Mouse (Mus musculus): Measurements from ENCODE around the gene Ankrd34c. TPM values are rescaled to one million over a fixed set of nuclear protein-coding genes. Genes with fewer than 3 reads are reported as not detected.

The Ankrd34c gene
- total and polyA plus RNA-seq, 3 experiments = not detected

GRCm38 (mm10) chr9:89695143-89695542 is 43.1 kb downstream of the Ankrd34c start:
- DNase-seq (ENCODE audit: extremely low read depth) = no peak
- no peak overlapping the region for H3K4me2 ChIP-seq (ENCODE audit: insufficient read depth, low read depth, poor library complexity, severe bottlenecking)
- no peak overlapping the region for H3K9ac ChIP-seq (ENCODE audit: insufficient read depth, low read depth)
- H3K27me3 ChIP-seq (replicated peaks) = no peaks in the 10 kb centered on the region
- H3K9me3 ChIP-seq (replicated peaks; ENCODE audit: low read length) = no peaks in the 10 kb centered on the region
- H3K4me1 ChIP-seq (ENCODE audit: control insufficient read depth in 1 of 2, insufficient read depth in 2 of 2) = peaks cover 0 to 25% of the 10 kb centered on the region in 2 experiments; a peak in 2 of 4 replicates
- peaks cover 17 to 30% of the 10 kb centered on the region in 2 experiments for H3K36me3 ChIP-seq (replicated peaks in 1 of 2; ENCODE audit: control insufficient read depth in 1 of 2, insufficient read depth in 1 of 2, low read length in 1 of 2)
- no peaks in the 10 kb centered on the region for H3K79me2 ChIP-seq (replicated peaks; ENCODE audit: control insufficient read depth, extremely low read depth, insufficient read depth, poor library complexity, severe bottlenecking)
- in situ Hi-C loops (cut with MboI; ENCODE audit: low pct_ligation_motif_present, low pct_unique_long_range_greater_than_20kb, low sequenced_read_pairs) (loop anchor here (25.0 kb wide), 1 partner anchor 458 kb away; no protein-coding TSS in a partner anchor), dilution Hi-C loops (cut with MboI; ENCODE audit: extremely low pct_ligation_motif_present, extremely low pct_unique_long_range_greater_than_20kb, low sequenced_read_pairs) (no loop called here)
- TF ChIP-seq USF1 (IDR thresholded peaks at IDR 0.05; ENCODE audit: low read depth, low read length) (no peak), E2F4 (IDR thresholded peaks at IDR 0.05; ENCODE audit: insufficient replicate concordance, low read depth, low read length) (no peak), RCOR1 (conservative IDR thresholded peaks at IDR 0.05; ENCODE audit: low read depth, low read length) (no peak), MAZ (IDR thresholded peaks at IDR 0.05; ENCODE audit: low read depth, low read length) (no peak), TCF12 (IDR thresholded peaks at IDR 0.05; ENCODE audit: low read depth, low read length) (no peak), JUND (conservative IDR thresholded peaks at IDR 0.05; ENCODE audit: low read depth, low read length) (no peak), UBTF (IDR thresholded peaks at IDR 0.05; ENCODE audit: low read depth, low read length) (no peak), MXI1 (IDR thresholded peaks at IDR 0.05; ENCODE audit: low read depth, low read length) (no peak), IRF4 (IDR thresholded peaks at IDR 0.05; ENCODE audit: low read depth, low read length) (no peak), PAX5 (IDR thresholded peaks at IDR 0.05; ENCODE audit: low read length) (no peak), ZNF384 (IDR thresholded peaks at IDR 0.05; ENCODE audit: low read depth, low read length) (no peak), HCFC1 (IDR thresholded peaks at IDR 0.05; ENCODE audit: low read depth, low read length) (no peak), NRF1 (IDR thresholded peaks at IDR 0.05; ENCODE audit: low read depth, low read length) (no peak)
- no peak overlapping the region for H3K4me3 ChIP-seq (replicated peaks in 1 of 3; ENCODE audit: low read depth in 2 of 3, low read length in 2 of 3, poor library complexity in 1 of 3)
- H3K27ac ChIP-seq (ENCODE audit: insufficient read depth, low read depth) = no peak overlapping the region

GRCm38 (mm10) chr9:89693670-89694069 is 44.6 kb downstream of the Ankrd34c start:
- Histone ChIP-seq H3K4me2 (ENCODE audit: insufficient read depth, low read depth, poor library complexity, severe bottlenecking) (no peak overlapping the region), H3K4me1 (ENCODE audit: control insufficient read depth in 1 of 2, insufficient read depth in 2 of 2) (peaks cover 0 to 25% of the 10 kb centered on the region in 2 experiments; a peak in 2 of 4 replicates), H3K9me3 (replicated peaks; ENCODE audit: low read length) (no peaks in the 10 kb centered on the region), H3K9ac (ENCODE audit: insufficient read depth, low read depth) (no peak overlapping the region), H3K79me2 (replicated peaks; ENCODE audit: control insufficient read depth, extremely low read depth, insufficient read depth, poor library complexity, severe bottlenecking) (no peaks in the 10 kb centered on the region), H3K36me3 (replicated peaks in 1 of 2; ENCODE audit: control insufficient read depth in 1 of 2, insufficient read depth in 1 of 2, low read length in 1 of 2) (peaks cover 4 to 15% of the 10 kb centered on the region in 2 experiments), H3K4me3 (replicated peaks in 1 of 3; ENCODE audit: low read depth in 2 of 3, low read length in 2 of 3, poor library complexity in 1 of 3) (no peak overlapping the region), H3K27me3 (replicated peaks) (no peaks in the 10 kb centered on the region), H3K27ac (ENCODE audit: insufficient read depth, low read depth) (no peak overlapping the region)
- TF ChIP-seq UBTF (IDR thresholded peaks at IDR 0.05; ENCODE audit: low read depth, low read length) (no peak), ZKSCAN1 (IDR thresholded peaks at IDR 0.05; ENCODE audit: borderline replicate concordance, low read depth, low read length) (no peak), TCF12 (IDR thresholded peaks at IDR 0.05; ENCODE audit: low read depth, low read length) (no peak), MEF2A (IDR thresholded peaks at IDR 0.05; ENCODE audit: borderline replicate concordance, low read depth, low read length) (no peak), E2F4 (IDR thresholded peaks at IDR 0.05; ENCODE audit: insufficient replicate concordance, low read depth, low read length) (no peak)
- in situ Hi-C loops (cut with MboI; ENCODE audit: low pct_ligation_motif_present, low pct_unique_long_range_greater_than_20kb, low sequenced_read_pairs) = loop anchor here (25.0 kb wide), 1 partner anchor 456 kb away; no protein-coding TSS in a partner anchor
- dilution Hi-C loops (cut with MboI; ENCODE audit: extremely low pct_ligation_motif_present, extremely low pct_unique_long_range_greater_than_20kb, low sequenced_read_pairs) = no loop called here
- DNase-seq (ENCODE audit: extremely low read depth) = no peak

Data from CH12.LX (cell line).